Mouse (Mus musculus) forebrain, embryonic 11.5 days (tissue): ENCODE data around the gene Ndst2. TPM values are rescaled to one million over a fixed set of nuclear protein-coding genes. Genes with fewer than 3 reads are reported as not detected.
"Not testable (repeated sequence)": the region's sequence is repeated elsewhere in the genome, so short reads cannot be mapped to it uniquely, and the experiment has no call there.

Experiments used
- ATAC-seq: fragments of 200-750 bp; cut with Nextera tagmentation; replicated peaks from 2 replicates; pipeline ENCODE4 v1.8.0; 2017; ENCODE audit warnings: moderate TSS enrichment; ENCODE audit not compliant: low FRiP score
- DNase-seq: peaks from one replicate; pipeline ENCODE4 v3.0.0-alpha.2; 2017; ENCODE audit warnings: low spot score
- H3K27ac ChIP-seq: fragments of 300-500 bp; sonication (generic); 2 replicates; pipeline ENCODE4 v1.5.1; 2014; ENCODE audit warnings: low read depth, low read length
- H3K27me3 ChIP-seq: fragments of 300-500 bp; sonication (generic); 2 replicates; pipeline ENCODE4 v1.6.1; 2014; ENCODE audit warnings: mild to moderate bottlenecking, low read length, mixed read lengths; ENCODE audit not compliant: control insufficient read depth, insufficient read depth
- H3K36me3 ChIP-seq: fragments of 300-500 bp; sonication (generic); 2 replicates; pipeline ENCODE4 v1.6.1; 2014; ENCODE audit warnings: mild to moderate bottlenecking, low read length, moderate library complexity, mixed read lengths; ENCODE audit not compliant: control insufficient read depth, insufficient read depth
- H3K4me1 ChIP-seq: fragments of 300-500 bp; sonication (generic); replicated peaks from 2 replicates; pipeline ENCODE4 v1.6.1; 2014; ENCODE audit warnings: low read length, mixed read lengths; ENCODE audit not compliant: control insufficient read depth, insufficient read depth
- H3K4me2 ChIP-seq: fragments of 300-500 bp; sonication (generic); 2 replicates; pipeline ENCODE4 v1.6.1; 2014; ENCODE audit warnings: low read depth, mild to moderate bottlenecking, low read length, moderate library complexity, mixed read lengths; ENCODE audit not compliant: severe bottlenecking
- H3K4me3 ChIP-seq: fragments of 300-500 bp; sonication (generic); 2 replicates; pipeline ENCODE4 v1.5.1; 2014; ENCODE audit warnings: low read depth, low read length
- H3K9ac ChIP-seq: fragments of 300-500 bp; sonication (generic); 2 replicates; pipeline ENCODE4 v1.6.1; 2014; ENCODE audit warnings: low read length
- H3K9me3 ChIP-seq: fragments of 300-500 bp; sonication (generic); 2 replicates; pipeline ENCODE4 v1.6.1; 2016; ENCODE audit warnings: low read length, mixed read lengths; ENCODE audit not compliant: control insufficient read depth
- WGBS: fragments of 180-500 bp; shearing (Covaris S2); extraction: QIAGEN DNeasy Blood & Tissue Kit; methylation state at CpG from one replicate; pipeline ENCODE4 v1.1.7; 2014; 5-methylcytosine and 5-hydroxymethylcytosine counted together
- polyA plus RNA-seq: library from polyadenylated mRNA; unstranded; fragments of >200 nt; fragmentation: Nextera tagmentation; extraction: Ambion mirVana; gene quantifications from 2 replicates; pipeline ENCODE4 v1.2.1, GENCODE M21; 2014

Gene Ndst2
- polyA plus RNA-seq, 1 experiment from 2014 or later: 25.7 TPM

- Histone ChIP-seq H3K27me3 (no peaks in the 10 kb centered on the region), H3K9ac (no peak overlapping the region), H3K36me3 (peaks cover 21% of the 10 kb centered on the region; the same call in 1 of the 2 replicates), H3K4me3 (no peak overlapping the region), H3K9me3 (no peaks in the 10 kb centered on the region), H3K4me2 (no peak overlapping the region), H3K4me1 (no peaks in the 10 kb centered on the region), H3K27ac (no peak overlapping the region)
- DNase-seq: no peak
- no peak for ATAC-seq
- WGBS: 89% methylated on average over 12 of the region's 12 CpGs
These were observed 14.6 kb downstream of the Ndst2 start for GRCm38 (mm10) chr14:20719767-20720166.

- Histone ChIP-seq H3K4me3 (no peak overlapping the region), H3K27ac (no peak overlapping the region), H3K27me3 (no peaks in the 10 kb centered on the region), H3K9me3 (no peaks in the 10 kb centered on the region), H3K4me2 (no peak overlapping the region), H3K36me3 (peaks cover 24% of the 10 kb centered on the region), H3K9ac (no peak overlapping the region), H3K4me1 (no peaks in the 10 kb centered on the region)
- DNase-seq: no peak
- ATAC-seq: no peak
- 90% methylated on average over 10 of the region's 10 CpGs for WGBS
These were observed 15.9 kb downstream of the Ndst2 start for GRCm38 (mm10) chr14:20718443-20718842.

GRCm38 (mm10) chr14:20713832-20714231 lies 20.5 kb downstream of the Ndst2 start:
- Histone ChIP-seq H3K4me2 (no peak overlapping the region), H3K36me3 (peaks cover 17% of the 10 kb centered on the region), H3K4me3 (no peak overlapping the region), H3K9ac (no peak overlapping the region), H3K9me3 (no peaks in the 10 kb centered on the region), H3K27ac (no peak overlapping the region), H3K4me1 (peaks cover 4% of the 10 kb centered on the region), H3K27me3 (no peaks in the 10 kb centered on the region)
- WGBS: 86% methylated on average over 11 of the region's 11 CpGs
- ATAC-seq (no peak), DNase-seq (no peak)

- H3K36me3 ChIP-seq: peaks cover 5% of the 10 kb centered on the region; the same call in 1 of the 2 replicates
- DNase-seq: no peak
- H3K4me2 ChIP-seq: peak overlapping the region; percentile 66
- H3K27ac ChIP-seq: no peak overlapping the region
- H3K9ac ChIP-seq: peak overlapping the region; percentile 94
- peaks cover 8% of the 10 kb centered on the region for H3K4me1 ChIP-seq
- no peak for ATAC-seq
- H3K27me3 ChIP-seq: no peaks in the 10 kb centered on the region
- peak overlapping the region; percentile 98 for H3K4me3 ChIP-seq
- H3K9me3 ChIP-seq: no peaks in the 10 kb centered on the region
- WGBS: 11% methylated on average over 10 of the region's 10 CpGs
These were observed 26.1 kb downstream of the Ndst2 start for GRCm38 (mm10) chr14:20708239-20708638.

GRCm38 (mm10) chr14:20707201-20708190 lies 26.9 kb downstream of the Ndst2 start, which contains the start of gene Zswim8:
Zswim8 (plus strand) TSS chr14:20707552.
- Histone ChIP-seq H3K27ac (peak within 1 kb of the TSS; percentile 68; the same call in 1 of the 2 replicates), H3K4me2 (peak within 1 kb of the TSS; percentile 66), H3K27me3 (no peaks in the 10 kb centered on the region), H3K4me1 (peaks cover 8% of the 10 kb centered on the region), H3K4me3 (peak within 1 kb of the TSS; percentile 98), H3K9ac (peak within 1 kb of the TSS; percentile 94), H3K9me3 (no peaks in the 10 kb centered on the region), H3K36me3 (peaks cover 4% of the 10 kb centered on the region; the same call in 1 of the 2 replicates)
- peak; percentile 90 for ATAC-seq
- under 1% methylated on average over 80 of the region's 80 CpGs for WGBS
- DNase-seq: peak; percentile 93

- Histone ChIP-seq H3K4me2 (peak overlapping the region; percentile 61), H3K9ac (peak overlapping the region; percentile 84), H3K27ac (peak overlapping the region; percentile 75; the same call in 1 of the 2 replicates), H3K4me3 (peak overlapping the region; percentile 68)
- H3K27me3 ChIP-seq, H3K9me3 ChIP-seq, DNase-seq, H3K4me1 ChIP-seq, ATAC-seq, H3K36me3 ChIP-seq: not testable (repeated sequence)
- WGBS: 8% methylated on average over 8 of the region's 8 CpGs
These were observed 30.9 kb downstream of the Ndst2 start for GRCm38 (mm10) chr14:20703461-20703860.

- ATAC-seq (peak; percentile 74), DNase-seq (peak; percentile 95)
- no peaks in the 10 kb centered on the region for H3K27me3 ChIP-seq
- peak within 1 kb of the TSS; percentile 61 for H3K4me2 ChIP-seq
- peaks cover 4% of the 10 kb centered on the region; the same call in 1 of the 2 replicates for H3K36me3 ChIP-seq
- under 1% methylated on average over 61 of the region's 61 CpGs for WGBS
- no peaks in the 10 kb centered on the region; the same call in 1 of the 2 replicates for H3K4me1 ChIP-seq
- H3K4me3 ChIP-seq: peak within 1 kb of the TSS; percentile 68
- peak within 1 kb of the TSS; percentile 75; the same call in 1 of the 2 replicates for H3K27ac ChIP-seq
- peak within 1 kb of the TSS; percentile 84 for H3K9ac ChIP-seq
- no peaks in the 10 kb centered on the region for H3K9me3 ChIP-seq
These were observed 31.5 kb downstream of the Ndst2 start, which contains the start of gene Chchd1 for GRCm38 (mm10) chr14:20702741-20703381. Chchd1 (plus strand) TSS chr14:20703006.

GRCm38 (mm10) chr14:20702096-20702740 lies 32.1 kb downstream of the Ndst2 start:
- DNase-seq: no peak
- no peaks in the 10 kb centered on the region for H3K27me3 ChIP-seq
- H3K9me3 ChIP-seq: no peaks in the 10 kb centered on the region
- H3K9ac ChIP-seq: peak overlapping the region; percentile 84
- peaks cover 4% of the 10 kb centered on the region; the same call in 1 of the 2 replicates for H3K36me3 ChIP-seq
- 17% methylated on average over 15 of the region's 15 CpGs for WGBS
- peak overlapping the region; percentile 68 for H3K4me3 ChIP-seq
- H3K4me2 ChIP-seq: peak overlapping the region; percentile 61
- H3K27ac ChIP-seq: no peak overlapping the region; the same call in 1 of the 2 replicates
- peak; percentile 25 for ATAC-seq
- no peaks in the 10 kb centered on the region; the same call in 1 of the 2 replicates for H3K4me1 ChIP-seq
